Mouse (Mus musculus): Measurements from ENCODE around the gene Kbtbd8.

DNA sequence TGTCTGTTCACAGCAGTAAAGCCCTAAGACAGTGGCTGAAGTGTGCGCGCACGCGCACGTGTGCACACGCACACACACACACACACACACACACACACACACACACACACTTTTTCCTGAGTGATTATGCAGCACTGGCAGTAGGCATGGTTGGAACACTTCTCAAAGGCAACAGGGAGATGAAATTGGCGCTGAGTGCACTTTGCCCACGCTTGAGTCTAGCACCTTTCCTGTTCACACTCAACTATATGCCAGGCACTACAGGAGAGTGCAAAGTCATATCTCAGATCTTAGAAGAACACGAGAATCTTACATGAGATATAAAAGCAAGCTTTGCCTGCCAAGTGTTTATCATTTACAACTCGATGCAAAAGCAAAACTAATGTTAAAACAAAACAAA lies 47.3 kb upstream of the Kbtbd8 start:
- TF ChIP-seq CTCF (IDR thresholded peaks at IDR 0.05; ENCODE audit: insufficient read depth, low read depth, low read length), result no peak
- no peak for TF ChIP-seq POLR2A (IDR thresholded peaks at IDR 0.05; ENCODE audit: insufficient read depth, low read depth, low read length)
